Mouse (Mus musculus) heart, postnatal 10 days (tissue): ENCODE data around the gene Med23. TPM values are rescaled to one million over a fixed set of nuclear protein-coding genes. Genes with fewer than 3 reads are reported as not detected.

Source experiments
- DNase-seq, 2 experiments: peaks; one replicate each; pipeline ENCODE4 v3.0.0; 2021
- intact Hi-C: fragments of 180-260 bp; cut with DNase I; formaldehyde crosslinking; loops from one replicate; pipeline ENCODE4 v1.15.1; 2025
- microRNA-seq, 2 experiments: library from miRNA; unstranded; fragments of <30 nt; microRNA quantifications; one replicate each; pipeline ENCODE4 v1.2.0; 2022
- total RNA-seq, 2 experiments: library from RNA; stranded (reverse); gene quantifications; 2 replicates each; pipeline ENCODE4 v1.2.3; 2021

Med23 gene
- total RNA-seq, 2 experiments from 2014 or later = 18.7 to 19.9 TPM

DNA sequence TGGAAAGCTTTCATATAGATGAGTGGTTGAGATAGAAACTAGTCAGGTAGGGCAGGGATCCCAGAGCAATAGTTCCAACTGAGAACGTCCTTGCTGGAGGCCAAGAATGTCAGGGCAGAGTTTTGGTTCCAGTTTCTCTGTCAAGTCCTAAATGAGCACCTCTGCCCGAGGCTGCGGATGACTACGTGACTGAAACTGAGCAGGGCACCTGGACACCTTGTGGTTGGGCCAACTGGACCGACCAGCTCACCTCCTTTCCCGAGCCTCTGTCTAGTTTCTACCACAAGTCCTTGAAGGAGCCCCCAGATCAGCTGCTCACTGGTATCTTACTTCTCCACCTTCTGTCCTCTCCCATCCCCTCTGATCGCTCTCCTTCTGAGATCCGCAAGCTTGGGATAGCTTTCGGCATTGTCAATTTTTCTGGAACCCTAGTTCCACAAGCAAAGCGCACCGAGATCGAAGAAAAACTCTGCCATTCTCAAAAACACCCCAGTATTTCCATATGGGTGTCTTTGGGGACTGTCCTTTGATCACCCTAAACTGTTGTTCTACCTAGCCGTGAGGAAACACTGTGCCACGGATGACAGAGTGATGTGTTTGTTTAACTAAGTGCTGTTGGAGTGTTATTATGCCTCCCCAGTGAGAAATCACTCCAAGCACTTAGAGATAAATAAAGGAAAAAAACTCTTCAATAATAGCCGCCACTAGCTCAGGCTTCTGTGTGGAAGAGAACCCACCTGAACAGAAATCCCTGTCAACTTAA lies 88.7 kb downstream of the Med23 start:
- peak in 1 of 2 experiments; percentile 7 for DNase-seq
- intact Hi-C loops = no loop called here

DNA sequence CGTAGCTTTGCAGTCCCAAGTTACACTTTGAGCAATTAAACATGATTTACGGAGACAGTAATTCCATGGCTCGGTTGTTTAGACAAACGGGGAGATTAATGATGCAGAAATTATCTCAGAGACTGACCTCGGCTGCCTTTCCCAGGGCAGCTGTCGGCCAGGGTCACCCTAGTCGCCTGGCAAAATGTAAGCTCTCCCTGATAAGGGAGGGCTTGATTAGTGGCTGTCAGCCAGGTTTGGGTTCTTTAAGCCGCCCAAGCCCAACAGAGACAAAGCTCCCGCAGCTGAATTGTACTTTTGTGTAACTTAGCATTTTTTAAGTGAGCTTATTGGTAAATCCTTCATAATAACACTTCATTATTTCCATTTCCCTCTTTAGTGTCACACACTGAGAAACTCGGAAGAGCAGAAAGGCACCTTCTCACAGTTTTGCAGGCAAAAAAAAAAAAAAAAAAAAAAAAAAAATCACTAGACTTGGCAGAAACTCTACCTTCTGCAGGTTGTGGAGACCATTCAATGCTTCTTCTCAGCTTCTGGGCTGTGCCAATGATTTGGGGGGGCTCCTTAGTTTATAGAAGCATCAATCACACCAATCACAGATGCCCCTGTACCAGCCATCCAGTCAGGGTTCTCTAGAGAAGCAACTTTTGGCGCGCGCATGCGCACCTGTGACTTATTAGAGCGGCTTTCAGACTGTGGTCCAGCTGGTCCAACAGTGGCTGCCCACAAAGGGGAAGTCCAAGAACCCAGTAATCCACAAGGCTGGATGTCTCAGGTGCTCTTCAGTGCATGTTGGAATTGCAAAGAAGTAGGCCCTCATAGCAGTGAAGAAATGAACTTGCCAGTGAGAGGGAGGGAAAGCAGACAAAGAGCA lies 89.5 kb downstream of the Med23 start:
- DNase-seq = peak; percentile 48 to 55
- intact Hi-C loops = no loop called here

DNA sequence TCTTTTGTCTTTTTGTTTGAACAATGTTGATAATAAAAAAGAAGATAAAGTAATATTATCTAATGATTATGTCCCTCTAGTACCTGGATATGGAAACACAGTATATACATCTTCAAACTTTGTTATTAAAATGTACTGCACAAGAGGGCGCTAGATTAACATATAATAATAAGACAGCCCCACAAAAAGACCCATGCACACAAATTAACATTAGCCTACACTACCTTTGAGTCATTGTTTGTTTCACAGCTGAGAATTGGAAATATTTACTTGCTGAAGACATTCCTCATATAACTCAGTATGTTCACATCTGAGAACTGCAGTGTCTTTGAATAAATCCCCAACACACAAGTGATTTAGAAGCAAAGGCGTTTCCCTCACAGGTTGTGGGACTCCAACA lies 91.3 kb downstream of the Med23 start:
- intact Hi-C loops = loop anchor here (1.0 kb wide), 1 partner anchor 258 kb away; no protein-coding TSS in a partner anchor
- peak in 1 of 2 experiments; percentile 31 for DNase-seq

DNA sequence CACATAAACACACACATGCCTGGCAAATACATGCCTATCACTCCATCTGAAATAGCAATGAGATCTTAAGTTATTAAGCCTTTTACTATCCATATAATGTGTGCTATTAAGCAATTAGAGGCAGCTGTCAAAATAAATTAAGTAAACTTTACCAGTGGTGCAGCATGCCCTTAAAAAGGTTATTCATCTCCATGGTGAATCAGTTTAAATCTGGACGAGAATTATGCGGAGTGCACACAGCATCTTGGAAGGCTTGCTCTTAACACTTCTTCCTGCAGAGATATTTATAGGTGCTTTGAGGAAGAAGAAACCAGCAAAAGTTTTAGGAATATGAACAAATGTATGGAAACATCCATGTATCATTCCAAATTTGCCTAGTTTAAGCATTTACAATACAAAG lies 92.1 kb downstream of the Med23 start:
- DNase-seq = no peak
- intact Hi-C loops = loop anchor here (1.0 kb wide), 1 partner anchor 257 kb away; no protein-coding TSS in a partner anchor

Small RNA genes lying within 50 kb of the gene (microRNA-seq; reads per million reads assigned to microRNA genes)
- gene Mir6905 = 0 reads per million in 2 experiments

Other genes starting within 250 kb of the Med23 start
- 1 to 10 TPM; 6.4 to 6.5 TPM for gene Enpp1, start 157.8 kb upstream of the Med23 start, total RNA-seq
- gene Enpp3, start 27.2 kb upstream of the Med23 start, total RNA-seq = 1 to 10 TPM; 7.6 to 8.3 TPM
- not detected for gene Arg1, start 57.5 kb downstream of the Med23 start, total RNA-seq